In genomic region chr12:74792036-74792435, GRCm38 (mm10) we compare ENCODE assay signal across 15 mouse cellular contexts.
DNase-seq lines count a peak whose midpoint lies in the region.
"Had no signal": no experiment of that assay in that cellular context is flagged by ENCODE, and none has a peak within 500 bp of the region (broad histone marks: within the 10 kb centered on the region; RNA-seq: fewer than 3 reads in every experiment).

No protein-coding gene starts in this region.

- DNase-seq in brain, adult 2 months (ENCODE audit: low read depth, low spot score): peak; percentile 76
- peak; percentile 33 to 72 for DNase-seq in frontal cortex, adult 2 months (ENCODE audit: extremely low spot score in 1 of 2, low spot score in 1 of 2)
- peak; percentile 4 to 10 for DNase-seq in layer of hippocampus, postnatal 10 days (ENCODE audit: low spot score in 2 of 2)
- DNase-seq in right cerebral cortex, adult 2 months (ENCODE audit: low spot score in 2 of 2): peak; percentile 44 to 48
- DNase-seq in thymus, postnatal 10 days (ENCODE audit: low spot score in 2 of 2): no peak
- no peak for DNase-seq in ovary, adult 18-20 months (ENCODE audit: low spot score)
- DNase-seq in kidney, adult 8-10 months: no peak
- DNase-seq: adrenal gland, adult 8-10 months; cerebellum, adult 9-10 months; embryo, embryonic 11 days; gastrocnemius, postnatal 25 days; heart, postnatal 4 days; kidney, adult 9 months; liver; lung, adult 18-20 months had no signal

Comparison
In these comparisons a context has a peak if more than half of its experiments do, and no peak if none do; other contexts are left out.
1. DNase-seq: peak in brain, adult 2 months (single experiment), frontal cortex, adult 2 months (2 of 2), layer of hippocampus, postnatal 10 days (2 of 2) and right cerebral cortex, adult 2 months (2 of 2); none in thymus, postnatal 10 days (0 of 2), ovary, adult 18-20 months (single experiment) and kidney, adult 8-10 months (0 of 2).